Mouse (Mus musculus) heart, postnatal 0 days (tissue): ENCODE measurements at regions not wholly inside any gene's neighbourhood (a gene's known extent, or its start where the extent isn't known, plus 50 kb on each side); places are given as distances from the start of the nearest gene placed in this dataset.

Experiments
- CTCF ChIP-seq: IDR thresholded peaks from 2 replicates; pipeline ENCODE4 v1.5.1; 2016; ENCODE audit warnings: antibody characterized with exemption, control low read depth, low read depth
- EP300 ChIP-seq: IDR thresholded peaks from 2 replicates; pipeline ENCODE4 v1.6.1; 2016; ENCODE audit warnings: antibody characterized with exemption, low read depth

DNA sequence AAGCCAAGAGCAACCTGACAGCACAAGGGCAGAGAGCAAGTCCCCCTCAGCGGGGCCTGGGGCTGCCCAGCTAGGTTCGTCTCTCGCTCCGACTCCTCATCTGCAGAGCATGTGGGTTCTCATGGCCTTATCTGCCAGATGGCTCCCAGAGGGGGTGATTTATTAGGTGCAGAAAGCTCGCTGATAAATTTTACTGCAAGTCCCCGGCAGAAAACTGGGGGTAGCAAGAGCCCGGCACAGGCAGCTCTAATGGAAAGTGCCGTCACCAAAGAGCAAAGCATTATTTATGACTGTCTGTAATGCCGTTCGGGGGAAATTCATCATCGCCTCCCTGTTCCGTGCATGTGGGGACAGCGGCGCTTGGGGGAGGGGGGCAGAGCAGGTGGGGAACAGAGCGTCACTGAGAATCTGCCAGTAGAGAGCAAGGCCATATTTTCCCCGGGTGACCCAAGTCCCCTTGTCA lies 206.7 kb upstream of the Zfp703 start:
- TF ChIP-seq EP300 (0 out of 2 replicates have a peak, but pooled peaks have one; percentile 44), CTCF (no peak)
